Mouse (Mus musculus) heart, embryonic 10.5 days (tissue): ENCODE results near the gene Fnip2. TPM values are rescaled to one million over a fixed set of nuclear protein-coding genes. Genes with fewer than 3 reads are reported as not detected.
"Not testable (repeated sequence)": the region's sequence is repeated elsewhere in the genome, so short reads cannot be mapped to it uniquely, and the experiment has no call there.

Experiments
- DNase-seq: peaks from one replicate; pipeline ENCODE4 v3.0.0-alpha.2; 2017; ENCODE audit warnings: low spot score
- H3K27ac ChIP-seq: fragments of 300-500 bp; sonication (generic); 2 replicates; pipeline ENCODE4 v1.5.1; 2016; ENCODE audit warnings: mild to moderate bottlenecking
- H3K27me3 ChIP-seq: fragments of 300-500 bp; sonication (generic); 2 replicates; pipeline ENCODE4 v1.6.1; 2016; ENCODE audit warnings: mild to moderate bottlenecking; ENCODE audit not compliant: poor library complexity, insufficient read depth, severe bottlenecking
- H3K36me3 ChIP-seq: fragments of 300-500 bp; sonication (generic); 2 replicates; pipeline ENCODE4 v1.6.1; 2016; ENCODE audit warnings: mild to moderate bottlenecking, moderate library complexity
- H3K4me1 ChIP-seq: fragments of 300-500 bp; sonication (generic); 2 replicates; pipeline ENCODE4 v1.6.1; 2016; ENCODE audit warnings: mild to moderate bottlenecking
- H3K4me3 ChIP-seq: fragments of 300-500 bp; sonication (generic); 2 replicates; pipeline ENCODE4 v1.5.1; 2016; ENCODE audit warnings: mild to moderate bottlenecking, moderate library complexity
- H3K9me3 ChIP-seq: fragments of 300-500 bp; sonication (generic); 2 replicates; pipeline ENCODE4 v1.6.1; 2016; ENCODE audit warnings: mild to moderate bottlenecking, moderate library complexity
- WGBS: fragments of 180-500 bp; shearing (Covaris S2); methylation state at CpG from one replicate; pipeline ENCODE4 v1.1.7; 2016; 5-methylcytosine and 5-hydroxymethylcytosine counted together
- polyA plus RNA-seq: library from polyadenylated mRNA; unstranded; fragments of >200 nt; fragmentation: Nextera tagmentation; extraction: Ambion mirVana; gene quantifications from 2 replicates; pipeline ENCODE4 v1.2.1, GENCODE M21; 2016

Gene Fnip2
- polyA plus RNA-seq, 1 experiment from 2014 or later, result 4.7 TPM

- no peaks in the 10 kb centered on the region for H3K9me3 ChIP-seq
Observed at GRCm38 (mm10) chr3:79475980-79476379, 91.6 kb downstream of the Fnip2 start.

GRCm38 (mm10) chr3:79474911-79475310 lies 92.7 kb downstream of the Fnip2 start:
- WGBS, result 86% methylated on average over 4 of the region's 4 CpGs
- H3K4me1 ChIP-seq, result peaks cover under 1% of the 10 kb centered on the region; the same call in 1 of the 2 replicates
- no peaks in the 10 kb centered on the region for H3K9me3 ChIP-seq
- no peak overlapping the region for H3K4me3 ChIP-seq
- H3K27ac ChIP-seq, result no peak overlapping the region
- peaks cover 41% of the 10 kb centered on the region for H3K36me3 ChIP-seq
- H3K27me3 ChIP-seq, result no peaks in the 10 kb centered on the region
- no peak for DNase-seq

More at GRCm38 (mm10) chr3:79475980-79476379, 91.6 kb downstream of the Fnip2 start:
- Histone ChIP-seq H3K36me3 (peaks cover 48% of the 10 kb centered on the region), H3K27ac (no peak overlapping the region), H3K4me1 (no peaks in the 10 kb centered on the region), H3K4me3 (no peak overlapping the region), H3K27me3 (no peaks in the 10 kb centered on the region)
- 90% methylated on average over 2 of the region's 2 CpGs for WGBS
- DNase-seq, result no peak

GRCm38 (mm10) chr3:79472362-79472761 lies 95.2 kb downstream of the Fnip2 start:
- WGBS, result 93% methylated on average over 5 of the region's 5 CpGs
- Histone ChIP-seq H3K36me3 (peaks cover 38% of the 10 kb centered on the region), H3K9me3 (no peaks in the 10 kb centered on the region), H3K4me3 (no peak overlapping the region), H3K4me1 (peaks cover 4% of the 10 kb centered on the region; the same call in 1 of the 2 replicates), H3K27ac (no peak overlapping the region), H3K27me3 (no peaks in the 10 kb centered on the region)
- no peak for DNase-seq

- Histone ChIP-seq H3K27me3 (no peaks in the 10 kb centered on the region), H3K4me1 (peaks cover 4% of the 10 kb centered on the region; the same call in 1 of the 2 replicates), H3K4me3 (no peak overlapping the region), H3K36me3 (peaks cover 38% of the 10 kb centered on the region), H3K27ac (no peak overlapping the region), H3K9me3 (no peaks in the 10 kb centered on the region)
- no peak for DNase-seq
- 91% methylated on average over 5 of the region's 5 CpGs for WGBS
Observed at GRCm38 (mm10) chr3:79469440-79469839, 98.2 kb downstream of the Fnip2 start.

GRCm38 (mm10) chr3:79458651-79459275 lies 108.8 kb downstream of the Fnip2 start:
- Histone ChIP-seq H3K4me1 (0 out of 2 replicates have a peak, but pooled peaks cover 3% of the 10 kb centered on the region), H3K36me3 (peaks cover 36% of the 10 kb centered on the region), H3K27ac (no peak overlapping the region), H3K9me3 (no peaks in the 10 kb centered on the region), H3K27me3 (no peaks in the 10 kb centered on the region), H3K4me3 (no peak overlapping the region)
- 86% methylated on average over 14 of the region's 14 CpGs for WGBS
- peak; percentile 71 for DNase-seq

- Histone ChIP-seq H3K9me3 (no peaks in the 10 kb centered on the region), H3K27me3 (no peaks in the 10 kb centered on the region), H3K4me3 (no peak overlapping the region), H3K27ac (no peak overlapping the region), H3K4me1 (0 out of 2 replicates have a peak, but pooled peaks cover 3% of the 10 kb centered on the region), H3K36me3 (peaks cover 26% of the 10 kb centered on the region)
- no peak for DNase-seq
- WGBS, result 75% methylated on average over 11 of the region's 11 CpGs
Observed at GRCm38 (mm10) chr3:79455761-79456160, 111.8 kb downstream of the Fnip2 start.

GRCm38 (mm10) chr3:79452696-79453263 lies 114.8 kb downstream of the Fnip2 start:
- Histone ChIP-seq H3K27ac (no peak overlapping the region), H3K27me3 (no peaks in the 10 kb centered on the region), H3K4me1 (0 out of 2 replicates have a peak, but pooled peaks cover 3% of the 10 kb centered on the region), H3K36me3 (peaks cover 7% of the 10 kb centered on the region; the same call in 1 of the 2 replicates), H3K9me3 (no peaks in the 10 kb centered on the region), H3K4me3 (no peak overlapping the region)
- WGBS, result 80% methylated on average over 14 of the region's 14 CpGs
- DNase-seq, result peak; percentile 53

- Histone ChIP-seq H3K27me3 (no peaks in the 10 kb centered on the region), H3K36me3 (no peaks in the 10 kb centered on the region), H3K9me3 (no peaks in the 10 kb centered on the region), H3K27ac (no peak overlapping the region), H3K4me1 (no peaks in the 10 kb centered on the region), H3K4me3 (no peak overlapping the region)
- no peak for DNase-seq
- 88% methylated on average over 7 of the region's 7 CpGs for WGBS
Observed at GRCm38 (mm10) chr3:79449361-79449760, 118.2 kb downstream of the Fnip2 start.

- Histone ChIP-seq H3K4me3 (no peak overlapping the region), H3K9me3 (no peaks in the 10 kb centered on the region), H3K27ac (no peak overlapping the region), H3K27me3 (no peaks in the 10 kb centered on the region), H3K4me1 (no peaks in the 10 kb centered on the region), H3K36me3 (no peaks in the 10 kb centered on the region)
- DNase-seq, result no peak
- 82% methylated on average over 5 of the region's 5 CpGs for WGBS
Observed at GRCm38 (mm10) chr3:79448421-79448820, 119.2 kb downstream of the Fnip2 start.

GRCm38 (mm10) chr3:79446648-79447047 lies 120.9 kb downstream of the Fnip2 start:
- not testable (repeated sequence) for DNase-seq, H3K27ac ChIP-seq, H3K36me3 ChIP-seq, H3K4me1 ChIP-seq, H3K27me3 ChIP-seq, H3K9me3 ChIP-seq, H3K4me3 ChIP-seq
- 75% methylated on average over 3 of the region's 3 CpGs for WGBS

GRCm38 (mm10) chr3:79446124-79446523 lies 121.5 kb downstream of the Fnip2 start:
- Histone ChIP-seq H3K4me3 (no peak overlapping the region), H3K4me1 (no peaks in the 10 kb centered on the region), H3K9me3 (no peaks in the 10 kb centered on the region), H3K27me3 (no peaks in the 10 kb centered on the region), H3K36me3 (no peaks in the 10 kb centered on the region), H3K27ac (no peak overlapping the region)
- DNase-seq, result no peak
- 84% methylated on average over 4 of the region's 4 CpGs for WGBS

GRCm38 (mm10) chr3:79445041-79445440 lies 122.6 kb downstream of the Fnip2 start:
- Histone ChIP-seq H3K36me3 (no peaks in the 10 kb centered on the region), H3K4me3 (no peak overlapping the region), H3K27ac (no peak overlapping the region), H3K4me1 (no peaks in the 10 kb centered on the region), H3K27me3 (no peaks in the 10 kb centered on the region), H3K9me3 (no peaks in the 10 kb centered on the region)
- WGBS, result 69% methylated on average over 8 of the region's 8 CpGs
- no peak for DNase-seq

- 66% methylated on average over 4 of the region's 4 CpGs for WGBS
- H3K9me3 ChIP-seq, result no peaks in the 10 kb centered on the region
- H3K27ac ChIP-seq, result no peak overlapping the region
- H3K4me3 ChIP-seq, result no peak overlapping the region
- H3K36me3 ChIP-seq, result no peaks in the 10 kb centered on the region
- no peaks in the 10 kb centered on the region for H3K4me1 ChIP-seq
- H3K27me3 ChIP-seq, result no peaks in the 10 kb centered on the region
- DNase-seq, result no peak
Observed at GRCm38 (mm10) chr3:79443850-79444249, 123.7 kb downstream of the Fnip2 start.
